Mouse (Mus musculus): Measurements from ENCODE around the gene Pprc1.

The Pprc1 gene

GRCm38 (mm10) chr19:46056388-46056946 is 11.8 kb downstream of the Pprc1 start:
- DNase-seq (ENCODE audit: low read depth, low spot score): peak; percentile 95

DNA sequence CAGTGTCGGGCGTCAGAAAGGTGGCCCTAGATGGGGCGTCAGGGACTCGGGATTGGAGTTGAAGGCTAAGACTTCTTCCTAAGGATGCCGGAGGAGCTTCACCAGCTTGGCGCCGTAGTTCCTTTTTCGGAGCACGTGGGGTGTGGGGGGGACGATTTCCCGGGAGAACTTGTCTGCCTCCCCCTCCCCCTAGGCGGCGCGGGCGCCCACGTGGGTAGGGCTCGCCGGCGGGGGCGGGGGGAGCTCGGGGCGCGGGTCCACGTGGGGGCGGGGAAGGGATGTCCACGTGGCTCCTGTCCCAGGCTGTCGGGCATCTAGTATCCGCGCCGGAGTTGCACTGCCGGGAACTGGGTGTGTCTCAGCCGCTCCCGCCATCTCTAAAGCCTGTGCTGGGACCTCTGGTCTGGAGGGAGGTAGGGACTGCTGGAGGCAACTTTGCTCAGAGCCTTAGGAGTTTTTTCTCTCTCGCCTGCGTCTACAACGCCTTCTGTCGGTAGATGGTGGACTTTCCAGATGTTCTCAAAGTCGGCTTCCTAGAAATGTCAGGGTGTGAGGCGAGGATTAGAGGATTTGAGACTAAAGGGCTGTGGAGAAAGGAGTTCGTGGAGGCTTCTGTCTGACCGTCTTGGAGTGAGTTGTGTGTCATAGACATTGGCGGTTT is 12.4 kb downstream of the Pprc1 start:
- DNase-seq (ENCODE audit: low read depth, low spot score): peak; percentile 72

DNA sequence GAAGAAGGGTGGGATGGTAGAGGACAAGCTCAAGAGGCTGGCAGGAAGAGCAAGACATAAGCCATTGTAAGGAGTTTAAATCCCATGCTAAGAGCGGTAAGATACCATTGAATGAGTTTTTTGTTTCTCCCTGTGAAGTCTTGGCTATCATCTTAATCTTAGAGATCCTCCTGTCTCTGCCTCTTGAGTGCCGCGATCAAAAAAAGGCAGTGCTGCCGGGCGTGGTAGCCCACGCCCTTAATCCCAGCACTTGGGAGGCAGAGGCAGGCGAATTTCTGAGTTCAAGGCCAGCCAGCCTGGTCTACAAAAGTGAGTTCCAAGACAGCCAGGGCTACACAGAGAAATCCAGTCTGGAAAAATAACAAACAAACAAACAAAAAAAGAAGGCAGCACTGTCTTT is 13.8 kb downstream of the Pprc1 start:
- no peak for DNase-seq (ENCODE audit: low read depth, low spot score)

- DNase-seq (ENCODE audit: low read depth, low spot score): no peak
Measured at GRCm38 (mm10) chr19:46060845-46061244, 16.2 kb downstream of the Pprc1 start.

- no peak for DNase-seq (ENCODE audit: low read depth, low spot score)
Measured at GRCm38 (mm10) chr19:46068054-46068453, 23.4 kb downstream of the Pprc1 start.

DNA sequence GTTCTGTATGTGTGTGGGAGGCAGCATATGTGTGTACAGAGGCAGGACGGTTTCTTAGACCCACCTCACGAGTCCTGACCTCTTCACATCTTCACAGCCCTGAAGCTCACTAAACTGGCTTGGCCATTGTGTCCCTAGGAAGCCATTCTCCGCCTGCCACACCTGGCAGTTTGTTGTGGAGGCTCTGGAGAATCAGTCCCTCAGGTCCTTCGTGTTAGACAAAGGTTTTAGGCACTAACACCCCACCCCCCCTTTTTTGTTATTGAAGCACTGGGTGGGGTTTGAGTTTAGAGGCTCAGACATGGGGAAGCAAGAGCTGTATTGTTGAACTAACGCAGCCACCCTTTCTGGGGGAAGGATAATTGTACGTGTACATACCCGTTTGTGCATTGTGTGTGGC is 28.6 kb downstream of the Pprc1 start:
- no peak for DNase-seq (ENCODE audit: low read depth, low spot score)

DNA sequence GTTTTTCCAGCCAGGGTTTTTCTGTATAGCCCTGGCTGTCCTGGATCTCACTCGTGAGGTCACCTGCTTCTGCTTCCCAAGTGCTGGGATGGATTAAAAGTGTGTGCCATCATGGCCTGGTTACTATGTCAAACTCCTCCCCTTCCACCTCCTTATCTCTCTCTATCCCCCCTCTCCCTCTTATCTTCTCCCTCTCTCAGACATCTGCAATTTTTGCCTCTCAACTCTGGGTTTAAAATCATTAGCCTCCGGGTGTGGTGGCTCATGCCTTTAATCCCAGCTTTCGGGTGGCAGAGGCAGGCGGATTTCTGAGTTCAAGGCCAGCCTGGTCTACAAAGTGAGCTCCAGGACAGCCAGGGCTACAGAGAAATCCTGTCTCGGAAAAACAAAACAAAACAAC is 29.6 kb downstream of the Pprc1 start:
- no peak for DNase-seq (ENCODE audit: low read depth, low spot score)

DNA sequence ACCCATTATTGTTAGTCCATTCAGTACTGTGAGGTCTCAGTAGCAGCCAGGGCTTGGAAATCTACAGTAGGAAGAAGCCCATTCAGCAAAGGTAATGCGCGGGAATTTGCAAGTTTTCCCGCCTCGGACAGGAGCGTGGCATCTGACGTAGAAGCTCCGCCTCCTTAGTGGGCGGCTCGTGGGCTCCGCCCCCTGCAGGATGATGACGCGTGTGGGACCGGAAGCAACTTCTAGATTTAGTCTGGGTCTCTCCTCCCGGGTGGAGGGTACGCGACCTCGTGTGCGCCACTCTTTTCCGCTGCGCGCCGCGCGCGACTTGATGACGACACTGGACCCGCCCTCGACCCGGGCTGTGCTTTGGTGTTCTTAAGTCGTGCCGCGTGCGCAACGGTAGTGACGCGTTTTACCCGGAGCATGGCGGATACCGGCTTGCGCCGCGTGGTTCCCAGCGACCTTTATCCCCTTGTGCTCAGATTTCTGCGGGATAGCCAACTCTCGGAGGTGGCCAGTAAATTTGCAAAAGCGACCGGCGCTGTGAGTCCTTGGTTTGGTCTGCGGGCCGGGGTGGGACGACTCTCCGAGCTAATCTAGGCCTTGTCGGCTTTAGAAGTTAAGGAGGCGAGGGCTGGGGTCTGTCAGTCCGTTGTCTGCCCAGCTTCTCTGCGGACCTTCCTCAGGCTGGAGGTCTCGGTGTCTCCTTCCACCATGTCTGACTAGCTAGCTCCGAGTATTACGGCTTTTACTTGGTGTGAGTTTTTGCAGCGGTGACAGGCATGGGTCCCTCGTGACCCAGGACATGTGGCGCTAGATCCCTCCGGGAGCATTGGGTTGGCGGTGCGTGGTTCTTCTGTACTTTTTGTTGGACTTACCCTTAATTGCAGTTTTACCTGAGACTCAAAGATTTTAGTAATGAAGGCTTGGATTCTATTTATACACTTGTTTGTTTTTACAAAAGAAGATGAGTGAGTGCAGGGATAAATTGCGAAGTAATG is 31.2 kb downstream of the Pprc1 start, which contains the start of gene Nolc1:
TSS of gene Nolc1 (plus strand) at position 248 of the 992 bp plus-strand sequence.
- DNase-seq (ENCODE audit: low read depth, low spot score): peak; percentile 100

DNA sequence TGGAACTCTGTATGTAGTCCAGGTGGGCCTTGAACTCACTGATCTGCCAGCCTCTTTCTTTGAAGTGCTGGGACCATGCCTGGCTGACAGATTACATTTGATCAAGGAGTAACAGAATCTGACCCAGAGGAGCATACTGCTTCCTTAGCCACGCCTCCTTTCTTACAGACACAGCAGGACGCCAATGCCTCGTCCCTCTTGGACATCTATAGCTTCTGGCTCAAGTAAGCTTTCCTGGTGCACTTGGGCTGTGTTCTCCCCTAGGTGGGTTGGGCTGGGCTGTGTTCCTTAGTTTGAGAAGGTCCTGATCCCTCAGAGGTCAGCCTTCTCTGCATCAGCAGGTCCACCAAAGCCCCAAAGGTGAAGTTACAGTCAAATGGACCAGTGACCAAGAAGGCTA is 33.8 kb downstream of the Pprc1 start:
- no peak for DNase-seq (ENCODE audit: low read depth, low spot score)

DNA sequence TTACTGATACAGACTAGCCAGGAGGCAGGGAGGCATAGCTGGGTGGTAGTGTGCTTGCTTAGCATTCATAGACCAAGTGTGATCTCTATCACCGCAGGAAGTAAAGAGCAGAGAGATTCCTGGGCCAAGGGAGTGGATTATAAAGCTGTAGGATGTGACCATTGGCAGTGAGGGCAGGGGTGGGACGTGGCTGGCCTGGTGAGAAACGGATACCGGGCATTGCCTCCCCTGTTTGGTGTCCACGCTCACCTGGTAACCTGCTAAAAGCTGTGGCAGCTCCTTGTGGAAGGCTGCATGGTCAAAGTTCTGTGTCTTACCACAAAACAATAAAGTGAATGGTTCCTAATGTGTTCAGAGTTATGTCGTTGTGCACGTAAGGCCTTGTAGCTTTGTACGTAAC is 40.5 kb downstream of the Pprc1 start:
- DNase-seq (ENCODE audit: low read depth, low spot score): no peak

GRCm38 (mm10) chr19:46086337-46086736 is 41.7 kb downstream of the Pprc1 start:
- DNase-seq (ENCODE audit: low read depth, low spot score): peak; percentile 86

DNA sequence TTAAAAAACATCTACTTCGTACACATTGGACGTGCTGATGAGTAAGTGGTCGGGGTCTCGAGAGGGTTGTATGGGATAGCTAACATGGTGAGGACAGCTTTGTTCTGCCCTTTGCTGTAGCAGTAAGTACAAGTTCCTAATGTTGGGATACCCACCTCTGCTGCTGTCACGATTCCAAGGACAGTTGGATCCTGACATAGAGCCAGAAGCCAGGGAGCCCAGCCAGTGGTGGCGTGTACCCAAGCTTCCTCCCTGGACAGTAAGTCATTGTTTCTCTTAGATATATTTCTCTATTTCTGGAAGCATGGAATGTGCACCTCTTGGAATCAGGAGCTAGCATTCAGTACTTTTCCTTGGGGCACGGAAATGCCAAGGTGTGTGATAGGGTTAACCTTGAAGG is 43.2 kb downstream of the Pprc1 start:
- DNase-seq (ENCODE audit: low read depth, low spot score): no peak

GRCm38 (mm10) chr19:46091641-46092040 is 47.0 kb downstream of the Pprc1 start:
- DNase-seq (ENCODE audit: low read depth, low spot score): no peak

- no peak for DNase-seq (ENCODE audit: low read depth, low spot score)
Measured at GRCm38 (mm10) chr19:46094144-46094543, 49.5 kb downstream of the Pprc1 start.

- no peak for DNase-seq (ENCODE audit: low read depth, low spot score)
Measured at GRCm38 (mm10) chr19:46095291-46095690, 50.6 kb downstream of the Pprc1 start.

- no peak for DNase-seq (ENCODE audit: low read depth, low spot score)
Measured at GRCm38 (mm10) chr19:46096396-46096795, 51.7 kb downstream of the Pprc1 start.

DNA sequence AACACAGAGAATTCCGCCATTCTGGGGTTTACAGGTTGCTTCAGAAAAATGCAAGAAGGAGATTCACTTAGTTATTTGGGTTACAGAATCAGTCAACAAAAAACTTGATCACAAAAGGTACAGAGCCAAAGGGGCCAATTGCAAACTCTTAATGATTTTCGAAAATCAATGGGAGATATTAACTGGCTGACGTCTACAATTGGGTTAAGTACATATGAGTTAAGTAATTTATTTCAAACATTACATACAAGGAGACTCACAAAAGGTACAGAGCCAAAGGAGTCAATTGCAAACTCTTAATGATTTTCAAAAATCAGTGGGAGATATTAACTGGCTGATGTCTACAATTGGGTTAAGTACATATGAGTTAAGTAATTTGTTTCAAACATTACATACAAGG is 54.9 kb downstream of the Pprc1 start:
- no peak for DNase-seq (ENCODE audit: low read depth, low spot score)

- no peak for DNase-seq (ENCODE audit: low read depth, low spot score)
Measured at GRCm38 (mm10) chr19:46103437-46104186, 58.9 kb downstream of the Pprc1 start.

DNA sequence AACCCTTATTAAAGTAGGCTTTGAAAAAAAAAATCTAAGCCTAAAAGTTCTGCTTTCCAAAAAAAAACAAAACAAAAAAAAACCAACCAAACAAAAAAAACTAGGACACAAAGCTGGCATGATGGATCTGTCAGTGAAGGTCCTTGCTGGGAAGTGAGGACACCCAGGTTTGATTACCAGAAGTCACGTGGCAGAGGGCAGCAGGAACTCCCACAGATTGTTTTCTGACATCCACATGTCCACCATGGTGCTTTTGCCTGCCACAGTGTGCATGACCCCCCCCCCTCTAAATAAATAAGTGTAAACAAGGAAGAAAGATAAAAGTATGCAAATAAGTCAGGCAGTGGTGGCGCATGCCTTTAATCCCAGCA is 59.5 kb downstream of the Pprc1 start:
- DNase-seq (ENCODE audit: low read depth, low spot score): no peak

- DNase-seq (ENCODE audit: low read depth, low spot score): no peak
Measured at GRCm38 (mm10) chr19:46110214-46110613, 65.5 kb downstream of the Pprc1 start.

- no peak for DNase-seq (ENCODE audit: low read depth, low spot score)
Measured at GRCm38 (mm10) chr19:46110781-46111180, 66.1 kb downstream of the Pprc1 start.

GRCm38 (mm10) chr19:46114617-46115016 is 69.9 kb downstream of the Pprc1 start:
- no peak for DNase-seq (ENCODE audit: low read depth, low spot score)

Data from CD4-positive, CD25-positive, alpha-beta regulatory T cell, adult 2 months (primary cell).